Mouse (Mus musculus) intestine, embryonic 14.5 days (tissue): ENCODE measurements around the gene Sp3. TPM values are rescaled to one million over a fixed set of nuclear protein-coding genes. Genes with fewer than 3 reads are reported as not detected.

Source experiments
- ATAC-seq: fragments of 200-750 bp; cut with Nextera tagmentation; replicated peaks from 2 replicates; pipeline ENCODE4 v1.8.0; 2017; ENCODE audit warnings: low read depth, moderate number of reproducible peaks, moderate TSS enrichment, moderate library complexity; ENCODE audit not compliant: low FRiP score, low TSS enrichment
- DNase-seq: peaks from one replicate; pipeline ENCODE4 v3.0.0-alpha.2; 2018; ENCODE audit warnings: low spot score
- H3K27ac ChIP-seq: fragments of 300-500 bp; sonication (generic); 2 replicates; pipeline ENCODE4 v1.5.1; 2014; ENCODE audit warnings: low read depth, mild to moderate bottlenecking, control low read depth
- H3K27me3 ChIP-seq: fragments of 300-500 bp; sonication (generic); replicated peaks from 2 replicates; pipeline ENCODE4 v1.6.1; 2014; ENCODE audit warnings: low read length, control low read depth; ENCODE audit not compliant: control insufficient read depth, insufficient read depth
- H3K36me3 ChIP-seq: fragments of 300-500 bp; sonication (generic); 2 replicates; pipeline ENCODE4 v1.6.1; 2014; ENCODE audit warnings: low read length, control low read depth; ENCODE audit not compliant: control insufficient read depth, insufficient read depth
- H3K4me1 ChIP-seq: fragments of 300-500 bp; sonication (generic); replicated peaks from 2 replicates; pipeline ENCODE4 v1.6.1; 2014; ENCODE audit warnings: low read length, control low read depth, mixed read lengths; ENCODE audit not compliant: control insufficient read depth, insufficient read depth
- H3K4me2 ChIP-seq: fragments of 300-500 bp; sonication (generic); 2 replicates; pipeline ENCODE4 v1.6.1; 2014; ENCODE audit warnings: low read length
- H3K4me3 ChIP-seq: fragments of 300-500 bp; sonication (generic); 2 replicates; pipeline ENCODE4 v1.5.1; 2014; ENCODE audit warnings: low read depth, low read length, control low read depth, mixed read lengths
- H3K9ac ChIP-seq: fragments of 300-500 bp; sonication (generic); 2 replicates; pipeline ENCODE4 v1.6.1; 2014; ENCODE audit warnings: mild to moderate bottlenecking, low read length
- H3K9me3 ChIP-seq: fragments of 300-500 bp; sonication (generic); 2 replicates; pipeline ENCODE4 v1.6.1; 2016; ENCODE audit warnings: low read length, control low read depth; ENCODE audit not compliant: control insufficient read depth
- WGBS: fragments of 180-500 bp; shearing (Covaris S2); extraction: QIAGEN DNeasy Blood & Tissue Kit; methylation state at CpG from one replicate; pipeline ENCODE4 v1.1.7; 2014; 5-methylcytosine and 5-hydroxymethylcytosine counted together
- polyA plus RNA-seq: library from polyadenylated mRNA; unstranded; fragments of >200 nt; fragmentation: Nextera tagmentation; extraction: Ambion mirVana; gene quantifications from 2 replicates; pipeline ENCODE4 v1.2.1, GENCODE M21; 2014

The Sp3 gene
- polyA plus RNA-seq, 1 experiment from 2014 or later = 55.5 TPM

- Histone ChIP-seq H3K4me3 (no peak overlapping the region), H3K36me3 (peaks cover 20% of the 10 kb centered on the region; the same call in 1 of the 2 replicates), H3K4me1 (no peaks in the 10 kb centered on the region), H3K4me2 (no peak overlapping the region), H3K27me3 (no peaks in the 10 kb centered on the region), H3K9ac (no peak overlapping the region), H3K9me3 (no peaks in the 10 kb centered on the region), H3K27ac (no peak overlapping the region)
- no peak for ATAC-seq
- no peak for DNase-seq
Measured at GRCm38 (mm10) chr2:72932186-72932585, 48.1 kb downstream of the Sp3 start.

DNA sequence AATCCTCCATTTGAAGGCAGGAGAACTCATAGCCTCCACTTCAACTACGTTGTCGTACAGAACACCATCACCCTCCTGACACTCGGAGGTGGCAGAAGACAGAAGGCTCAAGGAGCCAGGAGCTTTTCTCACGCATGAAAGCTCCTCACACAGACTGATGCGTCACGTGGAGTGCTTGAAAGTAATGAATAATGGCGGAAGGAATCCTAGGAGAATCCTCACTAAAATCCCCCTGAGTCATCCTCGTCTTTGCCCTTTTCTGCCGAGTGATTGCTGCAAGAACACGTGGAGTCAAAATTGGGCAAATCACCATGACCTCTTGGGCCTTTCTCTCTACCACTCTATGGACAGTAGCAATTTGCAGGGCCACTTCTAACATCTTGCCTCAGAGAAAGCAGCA lies 55.3 kb downstream of the Sp3 start:
- H3K9me3 ChIP-seq = no peaks in the 10 kb centered on the region
- 86% methylated on average over 10 of the region's 10 CpGs for WGBS

GRCm38 (mm10) chr2:72916170-72916569 lies 64.1 kb downstream of the Sp3 start:
- Histone ChIP-seq H3K9me3 (no peaks in the 10 kb centered on the region), H3K27me3 (no peaks in the 10 kb centered on the region), H3K4me2 (no peak overlapping the region), H3K4me1 (no peaks in the 10 kb centered on the region), H3K9ac (no peak overlapping the region), H3K27ac (no peak overlapping the region), H3K4me3 (no peak overlapping the region), H3K36me3 (no peaks in the 10 kb centered on the region)
- DNase-seq (no peak), ATAC-seq (no peak)
- 68% methylated on average over 4 of the region's 4 CpGs for WGBS

More for the DNA sequence above, 55.3 kb downstream of the Sp3 start:
- Histone ChIP-seq H3K27me3 (no peaks in the 10 kb centered on the region), H3K36me3 (no peaks in the 10 kb centered on the region), H3K27ac (no peak overlapping the region), H3K4me1 (no peaks in the 10 kb centered on the region), H3K4me3 (no peak overlapping the region), H3K4me2 (no peak overlapping the region), H3K9ac (no peak overlapping the region)
- DNase-seq (peak; percentile 21), ATAC-seq (no peak)

- Histone ChIP-seq H3K9ac (no peak overlapping the region), H3K4me3 (no peak overlapping the region), H3K36me3 (no peaks in the 10 kb centered on the region), H3K4me1 (no peaks in the 10 kb centered on the region), H3K27ac (no peak overlapping the region), H3K9me3 (no peaks in the 10 kb centered on the region), H3K27me3 (no peaks in the 10 kb centered on the region), H3K4me2 (no peak overlapping the region)
- WGBS = 81% methylated on average over 7 of the region's 7 CpGs
- DNase-seq (no peak), ATAC-seq (no peak)
Measured at GRCm38 (mm10) chr2:72915245-72915930, 64.9 kb downstream of the Sp3 start.

- no peak overlapping the region for H3K27ac ChIP-seq
- DNase-seq = no peak
- H3K9me3 ChIP-seq = no peaks in the 10 kb centered on the region
- no peaks in the 10 kb centered on the region for H3K36me3 ChIP-seq
- WGBS = 82% methylated on average over 7 of the region's 7 CpGs
- no peak overlapping the region for H3K4me3 ChIP-seq
- ATAC-seq = no peak
- H3K4me1 ChIP-seq = no peaks in the 10 kb centered on the region; the same call in 1 of the 2 replicates
- H3K4me2 ChIP-seq = no peak overlapping the region
- no peak overlapping the region for H3K9ac ChIP-seq
- no peaks in the 10 kb centered on the region for H3K27me3 ChIP-seq
Measured at GRCm38 (mm10) chr2:72913458-72913760, 66.8 kb downstream of the Sp3 start.

DNA sequence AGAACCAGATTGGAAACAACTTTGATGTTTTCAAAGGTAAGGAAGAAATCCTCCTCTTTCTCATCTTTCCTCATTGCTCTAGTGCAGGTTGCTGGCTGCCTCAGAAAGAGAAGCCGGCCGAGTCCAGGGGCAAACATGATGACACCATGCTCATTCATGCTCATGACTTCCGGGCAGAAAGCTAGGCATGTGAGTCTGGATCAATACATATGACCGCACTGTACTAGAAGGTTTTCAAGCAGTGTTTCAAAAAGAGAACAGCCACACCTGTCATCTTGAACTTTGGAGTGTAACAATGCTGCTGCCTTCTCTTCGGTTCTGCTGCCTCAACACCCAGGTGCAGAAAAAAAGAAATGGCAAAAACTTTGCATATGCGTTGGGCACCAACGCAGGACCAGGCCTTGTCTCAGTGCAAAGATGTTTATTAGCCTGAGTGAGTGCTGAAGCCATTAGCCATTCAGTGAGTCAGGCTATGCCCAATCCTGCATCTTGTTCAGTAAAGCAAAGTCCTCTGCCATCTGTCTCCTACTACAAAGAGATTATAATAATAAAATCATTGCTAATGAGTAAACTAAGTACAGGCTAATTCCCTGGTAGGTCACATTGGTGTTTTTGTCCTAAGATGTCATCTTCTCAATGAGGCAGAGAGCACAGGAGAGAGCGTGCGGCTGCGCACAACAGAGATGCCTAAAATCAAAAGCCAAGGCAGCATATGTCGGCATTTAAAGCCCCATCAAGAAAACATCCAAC lies 67.4 kb downstream of the Sp3 start:
- Histone ChIP-seq H3K36me3 (no peaks in the 10 kb centered on the region), H3K4me1 (no peaks in the 10 kb centered on the region; the same call in 1 of the 2 replicates), H3K4me3 (no peak overlapping the region), H3K9ac (no peak overlapping the region), H3K27me3 (no peaks in the 10 kb centered on the region), H3K9me3 (no peaks in the 10 kb centered on the region), H3K27ac (no peak overlapping the region), H3K4me2 (no peak overlapping the region)
- 91% methylated on average over 11 of the region's 11 CpGs for WGBS
- no peak for ATAC-seq
- no peak for DNase-seq

- Histone ChIP-seq H3K9me3 (no peaks in the 10 kb centered on the region), H3K4me2 (no peak overlapping the region), H3K4me1 (no peaks in the 10 kb centered on the region; the same call in 1 of the 2 replicates), H3K9ac (no peak overlapping the region), H3K36me3 (no peaks in the 10 kb centered on the region), H3K4me3 (no peak overlapping the region), H3K27ac (no peak overlapping the region), H3K27me3 (no peaks in the 10 kb centered on the region)
- DNase-seq (no peak), ATAC-seq (no peak)
- WGBS = 91% methylated on average over 9 of the region's 9 CpGs
Measured at GRCm38 (mm10) chr2:72911527-72911926, 68.7 kb downstream of the Sp3 start.

DNA sequence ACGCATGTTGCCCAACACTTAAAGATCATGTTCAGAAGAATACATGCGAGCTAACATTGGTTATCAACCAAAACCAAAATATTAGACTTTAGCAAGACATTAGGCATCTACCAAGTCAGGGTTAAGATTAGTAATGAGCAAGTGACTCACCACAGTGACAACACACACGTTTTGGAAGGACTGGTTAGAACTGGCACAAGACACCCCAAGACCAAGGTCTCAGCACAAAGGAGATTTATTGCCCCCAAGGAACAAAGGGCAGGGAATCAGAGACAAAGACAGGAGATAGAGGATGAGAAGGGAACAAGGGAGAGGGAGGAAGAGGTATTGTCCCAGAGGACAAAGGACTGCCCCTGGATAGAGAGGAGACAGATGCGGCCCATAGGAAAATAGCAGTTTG lies 71.2 kb downstream of the Sp3 start:
- DNase-seq = no peak
- no peak overlapping the region for H3K4me2 ChIP-seq
- no peak overlapping the region for H3K9ac ChIP-seq
- H3K27ac ChIP-seq = no peak overlapping the region
- no peak for ATAC-seq
- H3K4me3 ChIP-seq = no peak overlapping the region
- WGBS = 83% methylated on average over 4 of the region's 4 CpGs
- no peaks in the 10 kb centered on the region for H3K9me3 ChIP-seq
- H3K27me3 ChIP-seq = no peaks in the 10 kb centered on the region
- H3K4me1 ChIP-seq = no peaks in the 10 kb centered on the region; the same call in 1 of the 2 replicates
- no peaks in the 10 kb centered on the region for H3K36me3 ChIP-seq
